ENCODE assay signal across 24 mouse cellular contexts in genomic region chr10:112916575-112917190, GRCm38 (mm10). TPM values are rescaled to one million over a fixed set of nuclear protein-coding genes. Genes with fewer than 3 reads are reported as not detected.
DNase-seq lines count a peak whose midpoint lies in the region; ATAC-seq and TF ChIP-seq lines count a peak whose summit lies in the region.
"Had no signal": no experiment of that assay in that cellular context is flagged by ENCODE, and none has a peak within 500 bp of the region (broad histone marks: within the 10 kb centered on the region; RNA-seq: fewer than 3 reads in every experiment).

No protein-coding gene starts in this region.

- no peak overlapping the region for H3K9ac ChIP-seq in intestine, embryonic 14.5 days (ENCODE audit: low read length)
- no peak overlapping the region for H3K9ac ChIP-seq in intestine, postnatal 0 days (ENCODE audit: low read depth, low read length)
- no peak overlapping the region for H3K9ac ChIP-seq in lung, embryonic 14.5 days
- no peak overlapping the region for H3K9ac ChIP-seq in forebrain, embryonic 13.5 days
- H3K9ac ChIP-seq: embryonic facial prominence, embryonic 13.5 days; neural tube, embryonic 12.5 days had no signal

- peak; percentile 53 for DNase-seq in intestine, embryonic 14.5 days (ENCODE audit: low spot score)
- peak; percentile 93 for DNase-seq in lung, embryonic 14.5 days
- no peak for DNase-seq in lung, postnatal 4 days
- DNase-seq in 3T3-L1 (ENCODE audit: low read depth, low spot score) = peak; percentile 55
- peak; percentile 61 for DNase-seq in adipocyte (ENCODE audit: low spot score)
- no peak for DNase-seq in spleen, postnatal 14 days (ENCODE audit: low spot score in 2 of 2)
- DNase-seq: adrenal gland, adult 8-10 months; cerebellum, postnatal 10 days; kidney, postnatal 14 days; layer of hippocampus, adult 9-11 months; right cerebral cortex, postnatal 4 days; thymus, adult 18-20 months had no signal

- no peaks in the 10 kb centered on the region for H3K36me3 ChIP-seq in intestine, embryonic 14.5 days (ENCODE audit: control insufficient read depth, insufficient read depth, low read length)
- no peaks in the 10 kb centered on the region for H3K36me3 ChIP-seq in intestine, postnatal 0 days (ENCODE audit: control insufficient read depth, insufficient read depth)
- no peaks in the 10 kb centered on the region for H3K36me3 ChIP-seq in lung, embryonic 14.5 days (ENCODE audit: insufficient read depth)
- no peaks in the 10 kb centered on the region for H3K36me3 ChIP-seq in forebrain, embryonic 13.5 days (ENCODE audit: poor library complexity, severe bottlenecking)
- H3K36me3 ChIP-seq: embryonic facial prominence, embryonic 13.5 days; midbrain, embryonic 10.5 days; neural tube, embryonic 12.5 days had no signal

- peaks cover 5% of the 10 kb centered on the region; the same call in 1 of the 2 replicates for H3K4me1 ChIP-seq in intestine, embryonic 14.5 days (replicated peaks; ENCODE audit: control insufficient read depth, insufficient read depth, low read length)
- no peaks in the 10 kb centered on the region for H3K4me1 ChIP-seq in intestine, postnatal 0 days (replicated peaks; ENCODE audit: control insufficient read depth, insufficient read depth, low read length)
- H3K4me1 ChIP-seq in lung, embryonic 14.5 days (ENCODE audit: insufficient read depth) = no peaks in the 10 kb centered on the region
- no peaks in the 10 kb centered on the region for H3K4me1 ChIP-seq in forebrain, embryonic 13.5 days
- H3K4me1 ChIP-seq: embryonic facial prominence, embryonic 13.5 days; limb, embryonic 10.5 days; midbrain, embryonic 10.5 days; neural tube, embryonic 12.5 days had no signal

- no peaks in the 10 kb centered on the region for H3K27me3 ChIP-seq in intestine, embryonic 14.5 days (replicated peaks; ENCODE audit: control insufficient read depth, insufficient read depth, low read length)
- no peaks in the 10 kb centered on the region for H3K27me3 ChIP-seq in intestine, postnatal 0 days (replicated peaks; ENCODE audit: control insufficient read depth, insufficient read depth, low read length)
- no peaks in the 10 kb centered on the region for H3K27me3 ChIP-seq in lung, embryonic 14.5 days (ENCODE audit: insufficient read depth, low read length)
- H3K27me3 ChIP-seq in forebrain, embryonic 13.5 days = no peaks in the 10 kb centered on the region
- H3K27me3 ChIP-seq: embryonic facial prominence, embryonic 13.5 days; neural tube, embryonic 12.5 days had no signal

- peak overlapping the region; percentile 48; the same call in 1 of the 2 replicates for H3K27ac ChIP-seq in intestine, embryonic 14.5 days (ENCODE audit: low read depth)
- no peak overlapping the region for H3K27ac ChIP-seq in intestine, postnatal 0 days (ENCODE audit: low read depth, low read length)
- H3K27ac ChIP-seq in lung, embryonic 14.5 days (ENCODE audit: low read depth) = peak overlapping the region; percentile 50; the same call in 1 of the 2 replicates
- no peak overlapping the region for H3K27ac ChIP-seq in forebrain, embryonic 13.5 days
- H3K27ac ChIP-seq: embryonic facial prominence, embryonic 13.5 days; left cerebral cortex, adult 2 months; limb, embryonic 10.5 days; macrophage; midbrain, embryonic 10.5 days; neural tube, embryonic 12.5 days had no signal

- no peaks in the 10 kb centered on the region for H3K9me3 ChIP-seq in intestine, embryonic 14.5 days (ENCODE audit: control insufficient read depth, low read length)
- H3K9me3 ChIP-seq in intestine, postnatal 0 days (ENCODE audit: control insufficient read depth) = no peaks in the 10 kb centered on the region
- no peaks in the 10 kb centered on the region for H3K9me3 ChIP-seq in lung, embryonic 14.5 days (ENCODE audit: low read depth, low read length)
- no peaks in the 10 kb centered on the region for H3K9me3 ChIP-seq in forebrain, embryonic 13.5 days (replicated peaks)
- H3K9me3 ChIP-seq: embryonic facial prominence, embryonic 13.5 days; limb, embryonic 10.5 days; midbrain, embryonic 10.5 days; neural tube, embryonic 12.5 days had no signal

- ATAC-seq in intestine, embryonic 14.5 days (replicated peaks; ENCODE audit: low FRiP score, low TSS enrichment, low read depth) = peak; percentile 32; the same call in 1 of the 2 replicates
- ATAC-seq in intestine, postnatal 0 days = no peak
- ATAC-seq in lung, embryonic 14.5 days (ENCODE audit: insufficient read depth) = peak; percentile 94
- ATAC-seq in forebrain, embryonic 13.5 days = no peak
- ATAC-seq: forebrain, embryonic 16.5 days; hindbrain, embryonic 16.5 days had no signal

- WGBS in intestine, embryonic 14.5 days = 36% methylated on average over 5 of the region's 5 CpGs
- WGBS in intestine, postnatal 0 days = 43% methylated on average over 5 of the region's 5 CpGs
- 24% methylated on average over 5 of the region's 5 CpGs for WGBS in lung, embryonic 14.5 days
- WGBS in forebrain, embryonic 13.5 days = 76% methylated on average over 5 of the region's 5 CpGs

- no peak overlapping the region for H3K4me3 ChIP-seq in intestine, embryonic 14.5 days (ENCODE audit: low read depth, low read length)
- no peak overlapping the region for H3K4me3 ChIP-seq in intestine, postnatal 0 days (ENCODE audit: low read depth, low read length)
- H3K4me3 ChIP-seq in lung, embryonic 14.5 days (ENCODE audit: low read depth, low read length) = no peak overlapping the region
- no peak overlapping the region for H3K4me3 ChIP-seq in forebrain, embryonic 13.5 days
- H3K4me3 ChIP-seq: embryonic facial prominence, embryonic 13.5 days; left cerebral cortex, adult 2 months; limb, embryonic 10.5 days; midbrain, embryonic 10.5 days; neural tube, embryonic 12.5 days had no signal

- H3K4me2 ChIP-seq in intestine, embryonic 14.5 days (ENCODE audit: low read length) = no peak overlapping the region
- no peak overlapping the region for H3K4me2 ChIP-seq in intestine, postnatal 0 days (replicated peaks; ENCODE audit: low read depth)
- H3K4me2 ChIP-seq in lung, embryonic 14.5 days = no peak overlapping the region
- no peak overlapping the region for H3K4me2 ChIP-seq in forebrain, embryonic 13.5 days
- H3K4me2 ChIP-seq: embryonic facial prominence, embryonic 13.5 days; heart, embryonic 11.5 days; liver, embryonic 11.5 days; neural tube, embryonic 12.5 days had no signal

- no peak for TF ChIP-seq CTCF in intestine, postnatal 0 days (IDR thresholded peaks at IDR 0.05; ENCODE audit: low read depth)
- TF ChIP-seq CTCF in lung, embryonic 14.5 days (IDR thresholded peaks at IDR 0.05; ENCODE audit: low read depth) = no peak

RNA-seq across cellular contexts. Expression of gene Atxn7l3b, which starts 12.1 kb away (rescaled TPM):
- 145 and 175 TPM in 2 replicates for polyA plus RNA-seq in intestine, embryonic 14.5 days (2014; fragmentation: Nextera tagmentation; extraction: Ambion mirVana)
- 142 and 160 TPM in 2 replicates for polyA plus RNA-seq in intestine, postnatal 0 days (2015; fragmentation: Nextera tagmentation; extraction: Ambion mirVana)
- polyA plus RNA-seq in lung, embryonic 14.5 days (2014; fragmentation: Nextera tagmentation; extraction: Ambion mirVana) = 135 and 141 TPM in 2 replicates
- polyA plus RNA-seq in forebrain, embryonic 13.5 days (2015; fragmentation: Nextera tagmentation; extraction: Ambion mirVana) = 358 and 389 TPM in 2 replicates

Comparison
In these comparisons a context has a peak if more than half of its experiments do, and no peak if none do; other contexts are left out.
1. ATAC-seq: peak in intestine, embryonic 14.5 days (single experiment) and lung, embryonic 14.5 days (single experiment); none in intestine, postnatal 0 days (single experiment) and forebrain, embryonic 13.5 days (single experiment).
2. DNase-seq: peak in intestine, embryonic 14.5 days (single experiment), lung, embryonic 14.5 days (single experiment), 3T3-L1 (single experiment) and adipocyte (single experiment); none in lung, postnatal 4 days (0 of 2) and spleen, postnatal 14 days (0 of 2).
3. H3K27ac ChIP-seq: peak in intestine, embryonic 14.5 days (single experiment) and lung, embryonic 14.5 days (single experiment); none in intestine, postnatal 0 days (single experiment) and forebrain, embryonic 13.5 days (single experiment).